Mouse (Mus musculus) kidney, postnatal 25 days (tissue): ENCODE data around the gene Tbc1d2.
A peak's percentile ranks its signal among the peaks of the same experiment; 100 is the strongest.
"Not testable (repeated sequence)": the region's sequence is repeated elsewhere in the genome, so short reads cannot be mapped to it uniquely, and the experiment has no call there.

Experiments
- DNase-seq, 2 experiments: peaks; one replicate each; pipeline ENCODE4 v3.0.0; 2021; ENCODE audit warnings: mixed read lengths in 2 of 2

The Tbc1d2 gene

GRCm38 (mm10) chr4:46600473-46601257 lies 49.3 kb downstream of the Tbc1d2 start:
- DNase-seq, result no peak

DNA sequence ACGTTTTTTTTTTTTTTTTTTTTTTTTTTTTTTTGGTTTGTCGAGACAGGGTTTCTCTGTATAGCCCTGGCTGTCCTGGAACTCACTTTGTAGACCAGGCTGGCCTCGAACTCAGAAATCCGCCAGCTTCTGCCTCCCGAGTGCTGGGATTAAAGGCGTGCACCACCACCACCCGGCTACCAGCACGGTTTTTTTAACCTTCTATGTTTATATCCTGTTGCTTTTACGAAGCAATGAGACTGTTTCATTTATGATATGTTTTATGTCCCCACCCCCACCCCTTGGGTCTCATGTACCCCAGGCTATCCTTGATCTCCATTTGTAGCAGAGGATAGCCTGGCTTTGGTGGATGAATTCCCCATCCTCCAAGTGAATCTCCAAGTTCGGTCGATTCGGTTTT lies 50.4 kb downstream of the Tbc1d2 start:
- DNase-seq, result peak in 1 of 2 experiments; percentile 8

GRCm38 (mm10) chr4:46598981-46599380 lies 51.0 kb downstream of the Tbc1d2 start:
- peak in 1 of 2 experiments; percentile 23 for DNase-seq

- DNase-seq, result no peak
These were observed 51.9 kb downstream of the Tbc1d2 start for GRCm38 (mm10) chr4:46598111-46598510.

DNA sequence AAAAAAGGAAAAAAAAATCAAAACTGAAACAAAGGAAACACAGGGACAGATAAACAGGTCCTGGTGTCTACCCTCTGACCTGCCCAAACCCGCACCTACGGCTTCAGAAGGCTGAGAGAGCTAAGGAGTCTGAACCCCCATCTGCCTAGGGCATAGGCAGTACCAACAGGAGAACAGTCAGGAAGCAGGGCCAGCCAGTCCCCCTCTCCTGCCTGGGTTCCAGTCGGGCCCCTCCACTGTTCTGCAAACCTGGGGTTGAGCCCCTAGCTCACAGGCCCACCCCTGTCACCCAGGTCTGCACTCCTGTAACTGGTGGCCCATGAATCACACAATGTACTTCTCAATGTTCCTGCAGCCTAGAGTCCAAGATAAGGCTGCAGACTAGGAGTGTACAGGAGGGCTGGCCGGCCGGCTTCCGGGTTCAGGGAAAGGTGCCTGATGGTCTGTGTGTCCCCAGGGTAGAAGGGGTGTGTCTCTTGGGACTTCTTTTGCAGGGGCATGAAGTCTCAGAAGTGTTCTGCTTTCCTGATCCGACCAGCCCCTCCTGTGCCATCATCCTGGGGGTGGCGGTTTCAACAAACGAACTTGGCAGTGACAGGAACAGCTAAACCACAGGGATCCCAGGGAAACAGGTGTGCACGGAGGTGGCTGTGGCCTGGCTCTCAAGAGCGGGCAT lies 52.6 kb downstream of the Tbc1d2 start:
- peak in 1 of 2 experiments; percentile 26 for DNase-seq

DNA sequence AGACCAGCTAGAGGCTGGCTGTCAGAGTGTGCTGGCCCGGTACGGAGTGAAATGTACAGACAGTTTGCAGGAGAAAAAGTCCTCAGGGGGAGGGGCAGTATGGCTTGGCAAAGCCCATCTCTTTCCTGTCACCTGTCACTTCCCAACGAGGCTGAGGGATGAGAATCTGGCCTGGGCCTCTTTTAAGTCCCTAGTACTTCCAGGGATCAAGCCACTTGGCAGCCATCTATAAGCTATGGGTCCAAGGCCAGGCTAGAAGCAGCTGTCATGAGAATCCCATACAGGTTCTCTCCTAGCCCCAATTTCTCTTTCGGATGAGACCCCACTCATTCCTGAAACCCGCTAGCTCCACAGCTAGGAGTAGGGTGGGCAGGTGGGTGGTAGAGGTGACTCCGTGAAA lies 53.6 kb downstream of the Tbc1d2 start:
- DNase-seq, result peak in 1 of 2 experiments; percentile 18

DNA sequence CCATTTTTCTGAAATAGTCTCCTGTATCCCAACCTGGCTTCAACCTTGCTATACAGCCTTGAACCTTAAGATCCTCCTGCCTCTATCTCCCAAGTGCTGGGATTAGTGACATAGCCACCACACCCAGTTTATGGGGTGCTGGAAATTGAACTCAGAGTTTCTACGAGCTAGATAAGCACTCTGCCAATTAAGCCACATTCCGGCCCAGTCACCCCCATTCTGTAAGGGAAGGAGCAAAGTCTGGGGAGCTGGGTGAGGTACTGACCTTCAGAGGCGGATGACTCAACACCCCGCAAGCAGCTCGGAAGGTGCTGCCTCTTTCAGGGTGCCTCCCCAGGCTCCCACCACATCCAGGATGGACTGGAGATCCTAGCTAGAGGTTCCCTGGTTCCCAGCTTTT lies 55.9 kb downstream of the Tbc1d2 start:
- peak in 1 of 2 experiments; percentile 21 for DNase-seq

DNA sequence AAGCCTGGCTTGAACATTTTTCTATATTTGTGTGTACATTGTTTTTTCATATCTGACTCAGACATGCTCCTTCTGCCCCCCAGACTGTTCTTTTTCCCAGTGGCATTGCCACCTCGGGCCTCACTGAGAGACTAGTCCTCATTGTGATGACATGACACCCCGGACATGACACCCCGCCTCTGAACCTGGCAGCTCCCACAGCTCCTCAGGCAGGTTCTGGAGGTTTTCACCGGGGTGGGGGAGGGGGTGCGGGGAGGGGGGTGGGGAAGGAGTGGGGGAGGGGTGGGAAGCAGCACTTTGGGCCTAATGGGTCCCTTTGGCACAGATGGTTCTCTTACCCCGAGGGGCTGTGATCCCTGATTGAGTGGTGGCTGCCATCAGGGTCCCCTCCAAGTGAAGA lies 56.5 kb downstream of the Tbc1d2 start:
- DNase-seq, result peak in 1 of 2 experiments; percentile 23

- DNase-seq, result peak in 1 of 2 experiments; percentile 38
These were observed 58.0 kb downstream of the Tbc1d2 start for GRCm38 (mm10) chr4:46591833-46592520.

DNA sequence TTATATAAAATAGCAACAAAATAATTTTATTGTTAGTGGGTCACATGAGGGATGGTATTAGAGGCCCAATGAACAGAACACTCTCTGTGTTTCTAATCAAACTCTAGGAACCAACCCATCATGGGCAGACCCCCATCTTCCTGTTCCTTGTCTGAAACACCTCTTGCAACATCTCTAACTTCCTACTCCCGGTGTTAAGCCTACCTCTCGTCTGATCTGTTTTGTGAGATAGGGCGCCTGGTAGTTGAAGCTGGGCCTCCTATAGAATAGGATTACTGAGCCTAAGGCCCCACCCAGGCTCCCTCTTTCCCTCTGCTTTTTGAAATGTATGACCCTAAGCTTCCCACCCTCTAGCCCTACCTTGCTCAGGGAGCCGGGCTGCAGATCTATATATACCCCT lies 59.2 kb downstream of the Tbc1d2 start:
- DNase-seq, result no peak

DNA sequence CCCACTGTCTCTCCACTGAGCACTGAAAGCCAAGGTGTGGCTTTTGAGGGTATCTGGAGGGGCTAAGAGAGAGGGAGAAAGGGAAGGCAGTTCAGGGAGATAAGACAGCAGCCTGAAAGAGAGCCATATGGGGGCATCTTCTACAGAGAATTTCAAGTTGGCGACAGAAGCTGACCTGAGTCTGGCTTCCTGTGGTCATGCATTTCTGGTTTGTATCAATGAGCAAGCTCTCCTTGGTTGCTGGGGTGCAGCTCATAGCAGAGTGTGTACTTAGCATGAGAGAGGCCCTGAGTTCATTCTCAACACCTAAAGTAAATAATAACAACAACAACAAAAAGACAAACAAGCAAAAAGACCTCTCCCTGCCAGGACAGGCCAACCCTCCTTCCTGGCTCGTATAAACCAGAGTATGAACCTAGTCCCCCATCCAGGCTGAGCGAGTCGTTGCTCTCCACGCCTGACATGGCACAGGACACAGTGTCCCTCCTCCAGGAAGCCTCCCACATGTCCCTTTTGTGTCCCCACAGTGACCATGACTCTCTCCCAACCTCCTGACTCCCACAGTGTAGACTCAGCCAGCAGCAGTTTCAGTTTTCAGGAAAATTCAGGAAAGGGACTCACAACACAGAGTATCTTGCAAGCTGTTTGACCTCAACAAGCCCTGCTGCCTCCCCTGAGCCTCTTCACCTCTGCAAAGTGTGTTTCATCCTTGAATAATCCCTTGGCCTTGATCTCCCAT lies 59.9 kb downstream of the Tbc1d2 start:
- no peak for DNase-seq

DNA sequence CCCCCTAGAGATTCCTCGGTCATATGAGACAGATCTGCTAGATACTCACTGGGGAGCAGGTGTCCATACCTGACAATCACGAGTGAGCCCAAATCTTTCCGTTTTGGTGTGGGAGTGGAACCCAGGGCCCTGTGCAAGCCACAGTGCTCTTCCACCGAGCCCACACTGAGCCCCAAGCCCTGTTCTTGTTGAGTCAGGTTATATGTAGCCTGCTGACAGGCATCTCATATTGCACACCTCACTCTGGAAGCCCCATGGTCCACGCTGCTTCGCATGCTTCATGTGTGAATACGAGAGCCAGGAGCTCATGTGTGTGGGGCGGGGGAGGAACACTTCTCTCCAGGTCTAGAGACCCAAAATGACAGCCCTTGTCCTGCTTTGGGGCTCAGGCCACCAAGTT lies 60.9 kb downstream of the Tbc1d2 start:
- DNase-seq, result no peak

DNA sequence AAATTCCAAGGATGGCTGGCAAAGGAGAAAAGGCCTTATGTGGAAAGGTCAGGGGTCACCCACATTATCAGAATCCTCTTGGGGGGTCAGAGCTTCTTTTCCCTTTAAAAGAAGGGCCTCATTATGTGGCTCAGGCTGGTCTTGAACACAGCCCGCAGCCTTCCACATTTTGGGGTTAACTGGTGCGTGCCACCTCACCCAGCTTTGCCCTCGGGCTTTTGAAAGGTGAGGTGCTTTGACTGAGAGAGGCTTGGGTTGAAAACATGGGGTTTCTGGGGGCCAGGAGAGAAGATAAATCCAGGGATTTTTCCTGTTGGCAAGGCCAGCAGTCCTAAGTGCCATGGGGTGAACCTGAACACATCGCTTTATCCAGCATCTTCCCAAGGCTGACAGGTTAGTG lies 63.5 kb downstream of the Tbc1d2 start:
- no peak for DNase-seq

- no peak for DNase-seq
These were observed 64.2 kb downstream of the Tbc1d2 start for GRCm38 (mm10) chr4:46585811-46586190.

DNA sequence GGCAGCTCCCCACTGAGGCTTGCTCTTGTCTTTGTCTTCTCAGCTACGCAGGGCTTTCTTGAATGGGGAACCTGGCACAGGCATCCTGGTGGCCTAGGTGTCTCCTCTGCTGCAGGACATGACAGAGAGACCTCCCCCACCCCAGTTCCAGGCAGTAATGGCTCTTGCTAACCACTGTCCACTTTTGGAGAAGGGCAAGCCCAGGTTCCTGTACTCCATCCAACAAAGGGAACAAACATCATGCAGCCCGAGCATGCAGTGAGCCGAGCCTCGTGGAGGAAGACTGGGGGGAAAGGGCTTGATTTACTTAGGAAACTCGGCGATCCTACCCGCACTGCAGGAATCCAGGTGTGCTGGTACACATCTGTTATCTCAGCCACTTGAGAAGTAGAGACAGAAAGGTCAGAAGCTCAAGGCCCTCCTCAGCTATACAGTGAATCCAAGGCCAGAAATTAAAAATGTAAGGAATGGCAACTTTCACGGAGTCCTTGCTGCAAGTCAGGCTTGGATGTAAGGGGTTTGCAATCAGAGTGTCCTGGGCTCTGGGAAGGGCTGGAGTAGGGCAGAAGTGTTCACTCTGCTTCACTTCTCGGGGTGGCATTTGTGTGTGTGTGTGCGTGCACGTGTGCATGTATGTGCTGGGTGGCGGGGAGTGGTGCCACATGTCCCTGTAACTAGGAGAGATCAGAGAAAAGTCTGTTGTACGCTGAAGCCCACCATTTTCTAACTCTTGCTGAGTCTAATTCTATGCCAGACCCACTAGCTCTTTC lies 64.8 kb downstream of the Tbc1d2 start:
- DNase-seq, result no peak

- not testable (repeated sequence) for DNase-seq
These were observed 65.5 kb downstream of the Tbc1d2 start for GRCm38 (mm10) chr4:46584536-46584935.

- not testable (repeated sequence) for DNase-seq
These were observed 65.9 kb downstream of the Tbc1d2 start for GRCm38 (mm10) chr4:46584084-46584483.

GRCm38 (mm10) chr4:46582024-46582423 lies 68.0 kb downstream of the Tbc1d2 start:
- not testable (repeated sequence) for DNase-seq

GRCm38 (mm10) chr4:46581577-46581976 lies 68.4 kb downstream of the Tbc1d2 start:
- DNase-seq, result not testable (repeated sequence)

DNA sequence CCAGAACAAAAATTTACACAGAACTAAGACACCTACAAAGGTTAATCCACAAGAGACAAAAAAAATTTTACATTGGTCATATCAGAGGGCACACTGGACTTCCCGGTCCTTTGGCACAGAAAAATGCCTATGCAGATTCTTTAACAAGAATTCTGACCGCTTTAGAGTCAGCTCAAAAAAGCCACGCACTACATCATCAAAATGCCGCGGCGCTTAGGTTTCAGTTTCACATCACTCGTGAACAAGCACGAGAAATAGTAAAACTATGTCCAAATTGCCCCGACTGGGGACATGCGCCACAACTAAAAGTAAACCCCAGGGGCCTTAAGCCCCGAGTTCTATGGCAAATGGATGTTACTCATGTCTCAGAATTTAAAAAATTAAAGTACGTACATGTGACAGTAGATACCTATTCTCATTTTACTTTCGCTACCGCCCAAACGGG lies 69.2 kb downstream of the Tbc1d2 start:
- DNase-seq, result not testable (repeated sequence)

- DNase-seq, result not testable (repeated sequence)
These were observed 71.1 kb downstream of the Tbc1d2 start for GRCm38 (mm10) chr4:46578796-46579346.

DNA sequence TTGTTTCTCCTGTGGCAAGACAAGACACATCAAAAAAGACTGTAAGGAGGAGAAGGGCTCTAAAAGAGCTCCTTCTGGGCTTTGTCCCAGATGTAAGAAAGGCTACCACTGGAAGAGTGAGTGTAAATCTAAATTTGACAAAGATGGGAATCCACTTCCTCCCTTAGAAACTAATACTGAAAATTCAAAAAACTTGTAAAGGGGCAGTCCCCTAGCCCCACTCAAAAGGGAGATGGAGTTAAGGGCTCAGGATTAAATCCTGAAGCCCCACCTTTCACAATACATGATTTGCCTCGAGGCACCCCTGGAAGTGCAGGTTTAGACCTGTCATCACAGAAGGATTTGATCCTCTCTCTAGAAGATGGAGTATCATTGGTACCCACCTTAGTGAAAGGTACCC lies 71.8 kb downstream of the Tbc1d2 start:
- DNase-seq, result no peak
